11 mouse cellular contexts compared by ENCODE assay signal in the genomic region with DNA sequence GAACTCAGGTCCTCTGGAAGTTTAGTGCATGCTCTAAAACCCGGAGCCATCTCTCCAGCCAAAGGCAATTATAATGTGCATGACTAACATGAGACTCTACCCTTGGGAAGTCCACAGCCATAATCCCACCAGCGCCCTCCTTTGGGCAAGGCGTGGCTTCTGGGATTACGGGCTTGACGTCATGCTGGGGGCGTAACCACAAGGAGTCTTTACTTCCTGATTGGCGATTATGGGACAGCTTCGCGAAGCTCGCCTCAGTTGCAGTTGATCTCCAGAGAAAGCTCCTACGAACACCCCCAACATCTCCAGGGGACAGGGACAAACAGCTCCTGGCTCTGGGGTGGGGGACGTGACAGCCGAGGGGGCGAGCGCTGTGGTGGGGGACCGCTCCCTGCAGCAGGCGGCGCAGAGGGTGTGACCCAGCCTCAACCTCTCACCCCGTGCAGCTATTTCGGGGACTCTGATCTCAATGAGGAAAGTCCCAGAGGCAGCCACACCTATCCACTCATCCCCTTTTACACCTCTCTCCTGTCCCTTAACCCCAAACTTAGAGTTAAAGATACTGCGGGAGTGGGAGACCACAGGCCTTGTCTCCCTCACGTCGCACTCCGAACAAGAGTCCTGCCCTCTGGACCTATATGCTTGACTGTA. TPM values are rescaled to one million over a fixed set of nuclear protein-coding genes. Genes with fewer than 3 reads are reported as not detected.
DNase-seq lines count a peak whose midpoint lies in the region; ATAC-seq and TF ChIP-seq lines count a peak whose summit lies in the region.
"Had no signal": no experiment of that assay in that cellular context is flagged by ENCODE, and none has a peak within 500 bp of the region (broad histone marks: within the 10 kb centered on the region; RNA-seq: fewer than 3 reads in every experiment).

No protein-coding gene starts in this region.

- H3K4me3 ChIP-seq in heart, postnatal 0 days (ENCODE audit: low read depth, low read length), result no peak overlapping the region
- no peak overlapping the region for H3K4me3 ChIP-seq in bone marrow macrophage, adult 2 months (ENCODE audit: insufficient read depth, low read length)
- no peak overlapping the region for H3K4me3 ChIP-seq in hindbrain, embryonic 16.5 days (ENCODE audit: low read length)

- WGBS in heart, postnatal 0 days, result 29% methylated on average over 24 of the region's 24 CpGs
- 27% methylated on average over 24 of the region's 24 CpGs for WGBS in hindbrain, embryonic 16.5 days

- H3K4me2 ChIP-seq in heart, postnatal 0 days (ENCODE audit: low read depth, low read length), result peak overlapping the region; percentile 30
- H3K4me2 ChIP-seq in hindbrain, embryonic 16.5 days (ENCODE audit: low read length), result 0 out of 2 replicates have a peak overlapping the region, but pooled peaks have one; percentile 2

- TF ChIP-seq CTCF in heart, postnatal 0 days (IDR thresholded peaks at IDR 0.05; ENCODE audit: low read depth), result no peak
- TF ChIP-seq CTCF in bone marrow macrophage, adult 2 months (IDR thresholded peaks at IDR 0.05; ENCODE audit: low read depth, low read length), result no peak

- H3K27ac ChIP-seq in heart, postnatal 0 days (ENCODE audit: low read depth), result no peak overlapping the region
- 0 out of 2 replicates have a peak overlapping the region, but pooled peaks have one; percentile 82 for H3K27ac ChIP-seq in bone marrow macrophage, adult 2 months (ENCODE audit: insufficient read depth, low read depth, low read length)
- no peak overlapping the region for H3K27ac ChIP-seq in hindbrain, embryonic 16.5 days (ENCODE audit: low read depth, low read length)

- H3K36me3 ChIP-seq in heart, postnatal 0 days (replicated peaks; ENCODE audit: control insufficient read depth, insufficient read depth, low read length), result no peaks in the 10 kb centered on the region
- H3K36me3 ChIP-seq in hindbrain, embryonic 16.5 days (ENCODE audit: control insufficient read depth, insufficient read depth, low read length), result no peaks in the 10 kb centered on the region
- H3K36me3 ChIP-seq: G1E had no signal

- H3K9ac ChIP-seq in heart, postnatal 0 days (replicated peaks; ENCODE audit: low read depth, low read length), result no peak overlapping the region
- H3K9ac ChIP-seq in hindbrain, embryonic 16.5 days (ENCODE audit: low read depth, low read length), result no peak overlapping the region

- peaks cover 17% of the 10 kb centered on the region for H3K4me1 ChIP-seq in heart, postnatal 0 days (ENCODE audit: control insufficient read depth, insufficient read depth)
- H3K4me1 ChIP-seq in bone marrow macrophage, adult 2 months (ENCODE audit: control insufficient read depth, insufficient read depth, low read length), result peaks cover 51% of the 10 kb centered on the region
- peaks cover 14% of the 10 kb centered on the region for H3K4me1 ChIP-seq in hindbrain, embryonic 16.5 days (ENCODE audit: control insufficient read depth, insufficient read depth, low read depth, low read length)

- no peaks in the 10 kb centered on the region for H3K27me3 ChIP-seq in heart, postnatal 0 days (ENCODE audit: control insufficient read depth, insufficient read depth, low read length)
- no peaks in the 10 kb centered on the region for H3K27me3 ChIP-seq in hindbrain, embryonic 16.5 days (replicated peaks; ENCODE audit: control insufficient read depth, insufficient read depth, low read length)

- H3K9me3 ChIP-seq in heart, postnatal 0 days (replicated peaks; ENCODE audit: control insufficient read depth, low read length), result no peaks in the 10 kb centered on the region
- no peaks in the 10 kb centered on the region for H3K9me3 ChIP-seq in hindbrain, embryonic 16.5 days (ENCODE audit: control insufficient read depth, low read length)
- H3K9me3 ChIP-seq: G1E had no signal

- TF ChIP-seq EP300 in heart, postnatal 0 days (IDR thresholded peaks at IDR 0.05; ENCODE audit: low read depth), result no peak

- no peak for DNase-seq in heart, postnatal 0 days (ENCODE audit: low spot score)
- no peak for DNase-seq in heart, adult 9 months (ENCODE audit: low spot score in 2 of 2)
- peak; percentile 29 to 50 for DNase-seq in natural killer cell, adult 2 months (ENCODE audit: low spot score in 2 of 2)
- no peak for DNase-seq in cerebellum, postnatal 36 days
- DNase-seq: cerebellum, adult 9-10 months; kidney, adult 18-20 months had no signal

- no peak for ATAC-seq in heart, postnatal 0 days (ENCODE audit: insufficient read depth, low read depth)
- no peak for ATAC-seq in hindbrain, embryonic 16.5 days
- no peak for ATAC-seq in megakaryocyte-erythroid progenitor cell, adult 5-6 weeks (replicated peaks; ENCODE audit: low FRiP score, low TSS enrichment, poor library complexity, severe bottlenecking)
- no peak for ATAC-seq in activated CD4-positive, CD25-positive, alpha-beta regulatory T cell, adult 4 months

- TF ChIP-seq POLR2A in bone marrow macrophage, adult 2 months (IDR thresholded peaks at IDR 0.05; ENCODE audit: borderline replicate concordance, low read depth, low read length), result no peak

RNA-seq across cellular contexts. Expression of a gene that starts 23.9 kb away (rescaled TPM):
- total RNA-seq in heart, postnatal 0 days (2014; rRNA removed; ENCODE audit: low replicate concordance), result 0.04 and 0.19 TPM in 2 replicates
- 0.31 and 0.37 TPM in 2 replicates for polyA plus RNA-seq in heart, postnatal 0 days (2015; fragmentation: Nextera tagmentation; extraction: Ambion mirVana)
- polyA plus RNA-seq in bone marrow macrophage, adult 2 months (2012; ENCODE audit: insufficient read depth, insufficient read length, missing spikeins), result 24.3 and 26.0 TPM in 2 replicates
- 0.16 and 0.23 TPM in 2 replicates for polyA plus RNA-seq in hindbrain, embryonic 16.5 days (2015; fragmentation: Nextera tagmentation; extraction: Ambion mirVana)
- 2.8 TPM in 1 of 2 replicates, not detected in the other for total RNA-seq in megakaryocyte-erythroid progenitor cell, adult 5-6 weeks (2014; fragmentation: Nextera tagmentation)
- 0.30 and 0.33 TPM in 2 replicates for total RNA-seq in megakaryocyte-erythroid progenitor cell, adult 5-6 weeks (2017)
- polyA plus RNA-seq in activated CD4-positive, CD25-positive, alpha-beta regulatory T cell, adult 4 months (2017; shearing (Covaris generic)), result 1 to 10 TPM; 4.2 TPM
- polyA plus RNA-seq: G1E had no signal

RNA-seq across cellular contexts. Expression of a gene that starts 27.6 kb away (rescaled TPM):
- total RNA-seq in heart, postnatal 0 days (2014; rRNA removed; ENCODE audit: low replicate concordance), result 19.7 and 20.7 TPM in 2 replicates
- 39.6 and 44.4 TPM in 2 replicates for polyA plus RNA-seq in heart, postnatal 0 days (2015; fragmentation: Nextera tagmentation; extraction: Ambion mirVana)
- 36.3 and 37.6 TPM in 2 replicates for polyA plus RNA-seq in bone marrow macrophage, adult 2 months (2012; ENCODE audit: insufficient read depth, insufficient read length, missing spikeins)
- 33.5 and 40.6 TPM in 2 replicates for polyA plus RNA-seq in hindbrain, embryonic 16.5 days (2015; fragmentation: Nextera tagmentation; extraction: Ambion mirVana)
- total RNA-seq in megakaryocyte-erythroid progenitor cell, adult 5-6 weeks (2014; fragmentation: Nextera tagmentation), result 20.0 and 23.9 TPM in 2 replicates
- total RNA-seq in megakaryocyte-erythroid progenitor cell, adult 5-6 weeks (2017), result 23.2 and 26.7 TPM in 2 replicates
- polyA plus RNA-seq in activated CD4-positive, CD25-positive, alpha-beta regulatory T cell, adult 4 months (2017; shearing (Covaris generic)), result 10 to 100 TPM; 17.3 to 19.3 TPM

Comparison
In these comparisons a context has a peak if more than half of its experiments do, and no peak if none do; other contexts are left out.
1. DNase-seq: peak in natural killer cell, adult 2 months (2 of 2); none in heart, postnatal 0 days (single experiment), heart, adult 9 months (0 of 2) and cerebellum, postnatal 36 days (0 of 2).